Mouse (Mus musculus) CH12.LX (cell line): ENCODE data around the gene Grb2. TPM values are rescaled to one million over a fixed set of nuclear protein-coding genes. Genes with fewer than 3 reads are reported as not detected.

Experiments
- DNase-seq: peaks from one replicate; pipeline ENCODE4 v3.0.0-alpha.2; 2013; ENCODE audit errors: extremely low read depth
- H3K27ac ChIP-seq: 2 replicates; pipeline ENCODE4 v1.5.1; 2012; ENCODE audit warnings: low read depth, mild to moderate bottlenecking, control low read depth, moderate library complexity; ENCODE audit not compliant: insufficient read depth
- H3K27me3 ChIP-seq: replicated peaks from 2 replicates; pipeline ENCODE3; 2012; ENCODE audit warnings: inconsistent platforms
- H3K36me3 ChIP-seq, 2 experiments: replicated peaks in 1 of 2; 2 replicates each; pipeline versions ENCODE3 to v1.6.1; 2012; ENCODE audit warnings: inconsistent platforms in 1 of 2, low read length in 1 of 2, mild to moderate bottlenecking in 1 of 2, mixed read lengths in 1 of 2, moderate library complexity in 1 of 2; ENCODE audit not compliant: control insufficient read depth in 1 of 2, insufficient read depth in 1 of 2
- H3K4me1 ChIP-seq, 2 experiments: 2 replicates each; pipeline ENCODE4 v1.6.1; 2012; ENCODE audit warnings: inconsistent platforms in 1 of 2, moderate library complexity in 1 of 2; ENCODE audit not compliant: insufficient read depth in 2 of 2, control insufficient read depth in 1 of 2
- H3K4me2 ChIP-seq: 2 replicates; pipeline ENCODE4 v1.6.1; 2012; ENCODE audit warnings: low read depth, mild to moderate bottlenecking, control low read depth; ENCODE audit not compliant: poor library complexity, insufficient read depth, severe bottlenecking
- H3K4me3 ChIP-seq, 3 experiments: fragments of 150-350 bp in 1 of 3; sonication (generic) in 1 of 3; replicated peaks in 1 of 3; 2 replicates each; pipeline versions ENCODE3 to v1.5.1; 2011 to 2012; ENCODE audit warnings: low read depth in 2 of 3, low read length in 2 of 3, mild to moderate bottlenecking in 2 of 3, moderate library complexity in 2 of 3, control low read depth in 1 of 3, improper control_type of control experiment in 1 of 3, inconsistent platforms in 1 of 3, mixed read lengths in 1 of 3; ENCODE audit not compliant: poor library complexity in 1 of 3
- H3K79me2 ChIP-seq: replicated peaks from 2 replicates; pipeline ENCODE4 v1.6.1; 2012; ENCODE audit warnings: mild to moderate bottlenecking, moderate library complexity; ENCODE audit not compliant: control insufficient read depth, poor library complexity, insufficient read depth, severe bottlenecking; ENCODE audit errors: extremely low read depth
- H3K9ac ChIP-seq: 2 replicates; pipeline ENCODE4 v1.6.1; 2012; ENCODE audit warnings: low read depth, mild to moderate bottlenecking, control low read depth, moderate library complexity; ENCODE audit not compliant: insufficient read depth
- H3K9me3 ChIP-seq: replicated peaks from 2 replicates; pipeline ENCODE3; 2012; ENCODE audit warnings: low read length, inconsistent platforms, mixed read lengths
- BHLHE40 ChIP-seq: IDR thresholded peaks from 2 replicates; pipeline ENCODE4 v1.6.1; 2011; ENCODE audit warnings: mild to moderate bottlenecking, low read depth, low read length, improper control_type of control experiment
- CHD1 ChIP-seq: IDR thresholded peaks from 2 replicates; pipeline ENCODE4 v1.6.1; 2012; ENCODE audit warnings: low read depth, low read length, improper control_type of control experiment, inconsistent platforms
- CHD2 ChIP-seq: IDR thresholded peaks from 2 replicates; pipeline ENCODE4 v1.6.1; 2011; ENCODE audit warnings: low read length, improper control_type of control experiment
- CTCF ChIP-seq, 2 experiments: IDR thresholded peaks in 1 of 2; conservative IDR thresholded peaks in 1 of 2; 2 replicates each; pipeline ENCODE4 v1.5.1; 2011 to 2012; ENCODE audit warnings: low read depth in 2 of 2, low read length in 2 of 2, improper control_type of control experiment in 1 of 2, inconsistent platforms in 1 of 2, mild to moderate bottlenecking in 1 of 2, moderate library complexity in 1 of 2
- E2F4 ChIP-seq: IDR thresholded peaks from 2 replicates; pipeline ENCODE4 v1.6.1; 2011; ENCODE audit warnings: low read depth, low read length, improper control_type of control experiment; ENCODE audit not compliant: insufficient replicate concordance
- ELF1 ChIP-seq: IDR thresholded peaks from 2 replicates; pipeline ENCODE4 v1.6.1; 2014; ENCODE audit warnings: low read depth, mild to moderate bottlenecking, inconsistent platforms, low read length, improper control_type of control experiment
- EP300 ChIP-seq: IDR thresholded peaks from 2 replicates; pipeline ENCODE4 v1.6.1; 2011; ENCODE audit warnings: low read length, improper control_type of control experiment
- JUND ChIP-seq: conservative IDR thresholded peaks from 2 replicates; pipeline ENCODE4 v1.6.1; 2011; ENCODE audit warnings: low read depth, low read length, improper control_type of control experiment
- KAT2A ChIP-seq: IDR thresholded peaks from 2 replicates; pipeline ENCODE4 v1.6.1; 2012; ENCODE audit warnings: low read length, improper control_type of control experiment, inconsistent platforms; ENCODE audit not compliant: insufficient replicate concordance
- MAFK ChIP-seq: IDR thresholded peaks from 2 replicates; pipeline ENCODE4 v1.6.1; 2011; ENCODE audit warnings: low read length, improper control_type of control experiment; ENCODE audit not compliant: insufficient replicate concordance
- MAZ ChIP-seq: IDR thresholded peaks from 2 replicates; pipeline ENCODE4 v1.6.1; 2012; ENCODE audit warnings: low read depth, mild to moderate bottlenecking, inconsistent platforms, low read length, improper control_type of control experiment, moderate library complexity
- MEF2A ChIP-seq: IDR thresholded peaks from 2 replicates; pipeline ENCODE4 v1.6.1; 2014; ENCODE audit warnings: low read depth, mild to moderate bottlenecking, inconsistent platforms, low read length, improper control_type of control experiment, borderline replicate concordance
- MXI1 ChIP-seq: IDR thresholded peaks from 2 replicates; pipeline ENCODE4 v1.6.1; 2011; ENCODE audit warnings: mild to moderate bottlenecking, low read depth, low read length, improper control_type of control experiment
- MYC ChIP-seq: IDR thresholded peaks from 2 replicates; pipeline ENCODE4 v1.6.1; 2011; ENCODE audit warnings: low read depth, mild to moderate bottlenecking, improper control_type of control experiment, low read length
- NELFE ChIP-seq: IDR thresholded peaks from 2 replicates; pipeline ENCODE4 v1.6.1; 2011; ENCODE audit warnings: low read depth, low read length, improper control_type of control experiment
- NRF1 ChIP-seq: IDR thresholded peaks from 2 replicates; pipeline ENCODE4 v1.6.1; 2014; ENCODE audit warnings: low read depth, mild to moderate bottlenecking, inconsistent platforms, low read length, improper control_type of control experiment, moderate library complexity
- POLR2A ChIP-seq: IDR thresholded peaks from 2 replicates; pipeline ENCODE4 v1.6.1; 2011; ENCODE audit warnings: low read depth, mild to moderate bottlenecking, improper control_type of control experiment, low read length
- POLR2AphosphoS2 ChIP-seq: IDR thresholded peaks from 2 replicates; pipeline ENCODE4 v1.6.1; 2011; ENCODE audit warnings: low read depth, low read length, improper control_type of control experiment
- RAD21 ChIP-seq: IDR thresholded peaks from 2 replicates; pipeline ENCODE4 v1.6.1; 2011; ENCODE audit warnings: low read depth, mild to moderate bottlenecking, low read length, improper control_type of control experiment, moderate library complexity
- SIN3A ChIP-seq: IDR thresholded peaks from 2 replicates; pipeline ENCODE4 v1.6.1; 2012; ENCODE audit warnings: low read length, improper control_type of control experiment, inconsistent platforms
- SMC3 ChIP-seq: IDR thresholded peaks from 2 replicates; pipeline ENCODE4 v1.6.1; 2011; ENCODE audit warnings: low read depth, low read length, improper control_type of control experiment
- TBP ChIP-seq: conservative IDR thresholded peaks from 2 replicates; pipeline ENCODE4 v1.6.1; 2011; ENCODE audit warnings: low read depth, low read length, improper control_type of control experiment
- TCF12 ChIP-seq: IDR thresholded peaks from 2 replicates; pipeline ENCODE4 v1.6.1; 2014; ENCODE audit warnings: low read depth, mild to moderate bottlenecking, inconsistent platforms, low read length, improper control_type of control experiment
- UBTF ChIP-seq: IDR thresholded peaks from 2 replicates; pipeline ENCODE4 v1.6.1; 2012; ENCODE audit warnings: low read depth, mild to moderate bottlenecking, inconsistent platforms, low read length, improper control_type of control experiment, moderate library complexity
- ZC3H11A ChIP-seq: IDR thresholded peaks from 2 replicates; pipeline ENCODE4 v1.6.1; 2012; ENCODE audit warnings: low read depth, mild to moderate bottlenecking, inconsistent platforms, low read length, improper control_type of control experiment
- ZMIZ1 ChIP-seq: IDR thresholded peaks from 2 replicates; pipeline ENCODE4 v1.6.1; 2012; ENCODE audit warnings: low read depth, mild to moderate bottlenecking, inconsistent platforms, low read length, improper control_type of control experiment
- dilution Hi-C: fragments of 300-500 bp; cut with MboI; formaldehyde crosslinking; loops from 2 replicates; pipeline ENCODE4 v1.14.3; 2020; ENCODE audit warnings: low sequenced_read_pairs; ENCODE audit not compliant: extremely low pct_unique_long_range_greater_than_20kb, extremely low pct_ligation_motif_present
- in situ Hi-C: fragments of 300-500 bp; cut with MboI; formaldehyde crosslinking; loops from 3 replicates; pipeline ENCODE4 v1.14.3; 2019; ENCODE audit warnings: low sequenced_read_pairs, low pct_ligation_motif_present, low pct_unique_long_range_greater_than_20kb, mixed read lengths
- polyA plus RNA-seq: library from polyadenylated mRNA; unstranded; fragments of >175 nt; gene quantifications from 2 replicates; pipeline ENCODE4 v1.2.1, GENCODE M21; 2012; ENCODE audit warnings: low read depth; ENCODE audit not compliant: insufficient read length
- total RNA-seq, 2 experiments: library from RNA; depleted of rRNA; stranded (reverse); fragments of 300-350 nt in 1 of 2; fragments of >200 nt in 1 of 2; gene quantifications; 2 replicates each; pipeline ENCODE4 v1.2.3; 2012 to 2014

The Grb2 gene
- total and polyA plus RNA-seq, 3 experiments = 63.6 to 241 (median 117) TPM

DNA sequence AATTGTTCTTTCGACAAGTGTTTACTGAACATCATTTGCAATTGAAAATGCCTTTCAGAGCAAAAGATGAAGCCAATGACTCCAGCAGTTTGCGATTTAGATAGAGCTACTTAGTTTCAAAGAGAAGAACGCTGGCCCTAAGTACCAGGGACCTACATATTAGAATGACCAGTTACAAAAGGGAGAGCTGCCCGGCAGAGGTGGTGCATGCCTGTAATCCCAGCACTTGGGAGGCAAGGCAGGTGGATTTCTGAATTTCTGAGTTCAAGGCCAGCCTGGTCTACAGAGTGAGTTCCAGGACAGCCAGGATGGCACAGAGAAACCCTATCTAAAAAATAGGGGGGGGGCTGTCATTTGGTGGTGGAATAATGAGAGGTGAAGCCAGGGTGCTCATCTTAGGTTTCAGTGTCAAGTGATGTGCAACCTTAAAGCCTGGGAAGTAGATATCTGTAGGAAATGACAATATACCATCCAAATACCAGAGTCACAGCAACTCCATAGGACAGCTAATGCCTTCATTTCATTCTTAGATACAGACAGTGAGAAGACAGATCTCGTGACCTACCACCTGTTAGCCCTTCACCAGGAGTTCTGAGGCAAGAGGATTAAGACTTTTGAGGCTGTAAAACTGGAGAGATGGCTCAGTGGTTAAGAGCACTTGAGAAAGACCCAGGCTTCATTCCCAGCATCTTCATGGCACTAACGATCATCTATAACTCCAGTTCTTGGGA lies 1.6 kb upstream of the Grb2 start:
- Histone ChIP-seq H3K4me3 (peak overlapping the region in 2 of 3 experiments; percentile 65 to 81), H3K79me2 (peaks cover 34% of the 10 kb centered on the region), H3K9ac (peak overlapping the region; percentile 65), H3K36me3 (peaks cover 0 to 4% of the 10 kb centered on the region in 2 experiments), H3K4me1 (peaks cover 16 to 48% of the 10 kb centered on the region in 2 experiments), H3K4me2 (peak overlapping the region; percentile 92), H3K27ac (peak overlapping the region; percentile 5; the same call in 1 of the 2 replicates), H3K9me3 (no peaks in the 10 kb centered on the region), H3K27me3 (no peaks in the 10 kb centered on the region)
- dilution Hi-C loops = no loop called here
- 0 out of 2 replicates have a peak, but pooled peaks have one; percentile 17 for TF ChIP-seq BHLHE40
- no peak for TF ChIP-seq MYC
- TF ChIP-seq MXI1 = 0 out of 2 replicates have a peak, but pooled peaks have one; percentile 2
- DNase-seq = no peak
- in situ Hi-C loops = loop anchor here (5.0 to 10.0 kb wide), 3 partner anchors 68 to 355 kb away; no protein-coding TSS in a partner anchor

DNA sequence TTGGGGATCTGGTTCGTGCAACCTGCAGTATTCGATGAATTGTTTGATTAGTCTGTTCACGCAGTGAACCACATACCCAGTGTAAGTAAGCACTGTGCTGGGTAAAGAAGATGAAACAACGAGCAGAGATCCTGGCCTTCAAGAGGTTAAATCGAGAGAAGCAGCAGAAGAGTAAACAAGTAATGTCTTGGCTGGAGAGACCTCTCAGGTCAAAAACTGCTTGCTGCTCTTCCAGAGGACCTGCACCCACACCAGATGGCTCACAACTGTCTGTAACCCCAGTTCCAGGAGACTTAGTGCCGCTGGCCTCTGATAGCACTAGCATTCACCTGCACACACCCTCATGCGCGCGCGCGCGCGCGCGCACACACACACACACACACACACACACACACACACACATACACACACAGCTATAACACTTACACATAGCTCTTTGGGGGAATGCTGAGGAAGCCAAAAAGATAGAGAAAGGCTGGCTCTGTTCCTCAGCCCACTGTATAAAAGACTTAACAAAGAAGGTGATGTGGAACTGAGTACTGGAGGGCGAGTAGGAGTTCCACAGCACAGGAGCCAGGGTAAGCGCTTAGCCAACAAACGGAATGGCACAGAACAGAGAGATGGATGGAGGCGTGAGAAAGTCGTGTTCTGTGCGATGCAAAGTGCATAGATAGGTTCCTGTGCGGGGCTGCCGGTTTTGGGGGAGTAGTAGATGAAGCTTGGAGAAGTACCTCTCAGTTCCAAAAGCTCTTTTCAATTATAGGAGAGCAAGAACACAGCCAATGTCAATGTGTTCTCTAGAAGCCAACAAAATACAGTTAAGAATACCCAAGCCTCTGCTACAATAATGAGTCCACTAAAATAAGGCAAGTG lies 795 bp upstream of the Grb2 start:
- H3K4me2 ChIP-seq = peak overlapping the region; percentile 92
- in situ Hi-C loops = no loop called here
- H3K9me3 ChIP-seq = peaks cover under 1% of the 10 kb centered on the region

More for the DNA sequence above, 795 bp upstream of the Grb2 start:
- Histone ChIP-seq H3K9ac (peak overlapping the region; percentile 65), H3K36me3 (peaks cover 3 to 10% of the 10 kb centered on the region in 2 experiments), H3K27ac (peak overlapping the region; percentile 79), H3K4me1 (peaks cover 18 to 50% of the 10 kb centered on the region in 2 experiments), H3K27me3 (no peaks in the 10 kb centered on the region), H3K4me3 (peak overlapping the region; percentile 65 to 86 (median 81)), H3K79me2 (peaks cover 42% of the 10 kb centered on the region)
- DNase-seq = no peak
- dilution Hi-C loops = no loop called here
- TF ChIP-seq EP300 = no peak
- TF ChIP-seq MEF2A = no peak; the same call in 1 of the 2 replicates
- TF ChIP-seq POLR2AphosphoS2 = no peak
- TF ChIP-seq TBP = no peak
- TF ChIP-seq NRF1 = peak; percentile 77
- no peak for TF ChIP-seq ELF1
- TF ChIP-seq ZC3H11A = no peak
- TF ChIP-seq MAZ = no peak
- TF ChIP-seq UBTF = no peak; the same call in 1 of the 2 replicates
- 0 out of 2 replicates have a peak, but pooled peaks have one; percentile 57 for TF ChIP-seq TCF12
- 0 out of 2 replicates have a peak, but pooled peaks have one; percentile 4 for TF ChIP-seq MYC
- 0 out of 2 replicates have a peak, but pooled peaks have one; percentile 18 for TF ChIP-seq POLR2A
- TF ChIP-seq SIN3A = 0 out of 2 replicates have a peak, but pooled peaks have one; percentile 9
- no peak for TF ChIP-seq SMC3
- TF ChIP-seq KAT2A = no peak
- TF ChIP-seq RAD21 = no peak
- TF ChIP-seq MXI1 = no peak; the same call in 1 of the 2 replicates
- no peak for TF ChIP-seq CHD2
- no peak for TF ChIP-seq ZMIZ1
- TF ChIP-seq NELFE = peak; percentile 1; the same call in 1 of the 2 replicates
- TF ChIP-seq E2F4 = no peak
- TF ChIP-seq CHD1 = no peak; the same call in 1 of the 2 replicates
- TF ChIP-seq MAFK = no peak
- no peak for TF ChIP-seq CTCF (conservative IDR thresholded peaks at IDR 0.05 in 1 of 2, IDR thresholded peaks at IDR 0.05 in 1 of 2; ENCODE audit: low read depth in 2 of 2, low read length in 2 of 2)
- TF ChIP-seq JUND = no peak
- no peak for TF ChIP-seq BHLHE40
